Mouse (Mus musculus) regulatory T cell (primary cell): Measurements from ENCODE around the gene Exosc8.

Experiments used
- in situ Hi-C: fragments of 300-600 bp; cut with MboI, MseI; formaldehyde crosslinking; loops from one replicate; pipeline ENCODE4 v1.15.1; 2025; ENCODE audit warnings: high pct_unique_total_duplicates

Exosc8 gene

GRCm38 (mm10) chr3:54736101-54736927 lies 1.1 kb upstream of the Exosc8 start:
- in situ Hi-C loops: no loop called here

GRCm38 (mm10) chr3:54734411-54735246 lies 564 bp downstream of the Exosc8 start:
- in situ Hi-C loops: loop anchor here (5.0 kb wide), 1 partner anchor 37 kb away; no protein-coding TSS in a partner anchor

GRCm38 (mm10) chr3:54732371-54732770 lies 2.8 kb downstream of the Exosc8 start:
- in situ Hi-C loops: loop anchor here (5.0 kb wide), 1 partner anchor 35 kb away; no protein-coding TSS in a partner anchor

GRCm38 (mm10) chr3:54731626-54732150 lies 3.5 kb downstream of the Exosc8 start:
- in situ Hi-C loops: loop anchor here (5.0 kb wide), 1 partner anchor 34 kb away; no protein-coding TSS in a partner anchor

DNA sequence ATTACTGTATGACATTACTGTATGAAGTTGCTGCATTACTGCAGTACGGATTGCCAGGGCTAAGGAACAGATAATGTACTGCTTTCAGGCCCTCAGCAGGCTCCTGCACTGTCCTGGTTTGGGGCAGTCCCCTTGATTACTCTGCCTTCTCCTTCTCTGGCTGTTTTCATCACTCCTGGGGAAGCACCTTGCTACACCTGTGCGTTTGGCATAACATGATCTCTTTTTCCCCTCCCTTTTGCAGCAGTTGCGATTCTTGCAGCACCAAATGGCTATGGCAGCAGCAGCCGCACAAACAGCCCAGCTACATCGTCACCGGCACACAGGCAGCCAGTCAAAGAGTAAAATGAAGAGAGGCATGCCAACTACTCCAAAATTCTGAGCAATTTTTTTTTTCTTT lies 7.1 kb downstream of the Exosc8 start:
- in situ Hi-C loops: no loop called here

DNA sequence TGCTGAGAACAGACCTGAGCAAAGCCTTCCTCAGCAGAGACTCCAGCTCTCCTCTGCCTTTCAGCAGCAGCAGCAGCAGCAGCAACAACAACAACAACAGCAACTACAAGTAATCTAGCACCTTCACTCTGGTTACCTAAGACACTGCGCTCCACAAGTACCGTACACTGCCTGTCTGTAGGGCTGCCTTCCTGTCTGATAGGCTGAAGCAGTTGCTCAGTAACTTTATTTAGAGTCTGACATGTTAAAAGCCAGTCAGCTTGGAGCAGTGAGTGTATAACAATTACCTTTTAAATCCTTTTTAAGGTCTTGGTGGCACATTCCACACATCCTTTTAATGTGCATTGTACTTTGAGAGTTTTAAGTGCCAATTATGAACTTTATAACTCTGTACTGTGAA lies 7.6 kb downstream of the Exosc8 start:
- in situ Hi-C loops: no loop called here

- in situ Hi-C loops: no loop called here
These were observed 9.8 kb downstream of the Exosc8 start for GRCm38 (mm10) chr3:54725344-54725743.

- in situ Hi-C loops: no loop called here
These were observed 11.3 kb downstream of the Exosc8 start for GRCm38 (mm10) chr3:54723741-54724500.

DNA sequence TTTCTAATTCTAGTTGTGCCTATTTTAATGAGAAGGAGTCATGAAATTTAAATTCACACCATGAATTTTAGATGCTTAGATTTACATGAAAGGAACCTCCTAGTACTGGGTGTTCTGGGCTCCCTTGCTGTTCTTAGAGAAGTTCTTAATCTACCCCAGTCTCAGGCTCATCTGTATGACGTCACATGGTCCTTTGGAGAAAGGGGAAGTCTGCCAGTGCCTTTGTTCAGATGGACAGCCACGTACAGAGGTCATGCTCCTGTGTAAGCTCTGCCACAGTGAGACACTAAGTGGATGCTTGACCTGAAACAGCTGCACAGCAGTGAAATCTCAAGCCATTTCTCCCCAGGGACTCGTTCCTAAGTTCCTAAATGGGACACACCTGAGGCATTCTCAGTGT lies 16.2 kb downstream of the Exosc8 start:
- in situ Hi-C loops: no loop called here

DNA sequence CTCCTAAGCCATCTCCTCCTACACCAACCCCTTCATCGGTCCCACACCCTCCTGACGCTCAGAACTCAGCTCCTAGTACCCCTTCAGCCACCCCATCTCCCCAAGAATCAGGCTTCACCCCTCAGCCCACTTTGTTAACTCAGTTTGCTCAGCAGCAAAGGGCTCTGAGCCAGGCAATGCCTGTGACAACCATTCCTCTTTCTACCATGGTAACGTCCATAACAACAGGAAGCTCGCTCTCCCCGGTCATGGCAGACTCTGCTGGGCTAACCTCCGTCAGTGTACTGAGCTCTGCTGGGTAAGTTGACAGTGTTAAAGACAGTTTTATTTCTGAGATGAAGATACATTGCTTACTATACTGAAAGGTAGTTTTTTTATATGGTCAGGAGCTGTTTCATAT lies 17.8 kb downstream of the Exosc8 start:
- in situ Hi-C loops: no loop called here

- in situ Hi-C loops: no loop called here
These were observed 19.7 kb downstream of the Exosc8 start for GRCm38 (mm10) chr3:54715461-54715860.

- in situ Hi-C loops: no loop called here
These were observed 20.9 kb downstream of the Exosc8 start, which contains the start of gene Gm21958 for GRCm38 (mm10) chr3:54714253-54714652. TSS of gene Gm21958 (minus strand) at chr3:54714353.

DNA sequence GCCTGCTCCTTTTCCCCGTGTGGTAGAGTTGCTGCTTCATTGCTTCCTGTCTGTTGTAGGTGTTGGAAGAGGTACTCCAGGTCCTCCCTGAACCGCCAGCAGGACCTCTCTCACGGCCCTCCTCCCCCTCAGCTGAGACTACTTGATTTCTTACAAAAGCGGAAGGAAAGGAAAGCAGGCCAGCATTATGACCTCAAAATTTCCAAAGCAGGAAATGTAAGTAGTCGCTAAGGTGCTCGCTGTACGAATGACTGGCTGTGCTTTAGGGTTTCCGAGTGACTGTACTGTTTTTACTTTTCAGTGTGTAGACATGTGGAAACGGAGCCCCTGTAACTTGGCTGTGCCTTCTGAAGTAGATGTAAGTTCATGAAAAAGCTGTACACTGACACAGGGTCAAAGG lies 26.2 kb downstream of the Exosc8 start:
- in situ Hi-C loops: loop anchor here (10.0 kb wide), 1 partner anchor 1224 kb away; the partner anchor contains the start of gene Stoml3

GRCm38 (mm10) chr3:54704106-54704505 lies 31.1 kb downstream of the Exosc8 start:
- in situ Hi-C loops: loop anchor here (10.0 kb wide), 1 partner anchor 1219 kb away; the partner anchor contains the start of gene Stoml3

- in situ Hi-C loops: loop anchor here (5.0 to 25.0 kb wide), 3 partner anchors 32 to 1215 kb away; partner anchors contain the start of genes Stoml3 and Ufm1
These were observed 35.4 kb downstream of the Exosc8 start for GRCm38 (mm10) chr3:54699759-54700301.

GRCm38 (mm10) chr3:54693056-54693415 lies 42.2 kb downstream of the Exosc8 start:
- in situ Hi-C loops: loop anchor here (25.0 kb wide), 1 partner anchor 831 kb away; the partner anchor contains the start of gene Ufm1

DNA sequence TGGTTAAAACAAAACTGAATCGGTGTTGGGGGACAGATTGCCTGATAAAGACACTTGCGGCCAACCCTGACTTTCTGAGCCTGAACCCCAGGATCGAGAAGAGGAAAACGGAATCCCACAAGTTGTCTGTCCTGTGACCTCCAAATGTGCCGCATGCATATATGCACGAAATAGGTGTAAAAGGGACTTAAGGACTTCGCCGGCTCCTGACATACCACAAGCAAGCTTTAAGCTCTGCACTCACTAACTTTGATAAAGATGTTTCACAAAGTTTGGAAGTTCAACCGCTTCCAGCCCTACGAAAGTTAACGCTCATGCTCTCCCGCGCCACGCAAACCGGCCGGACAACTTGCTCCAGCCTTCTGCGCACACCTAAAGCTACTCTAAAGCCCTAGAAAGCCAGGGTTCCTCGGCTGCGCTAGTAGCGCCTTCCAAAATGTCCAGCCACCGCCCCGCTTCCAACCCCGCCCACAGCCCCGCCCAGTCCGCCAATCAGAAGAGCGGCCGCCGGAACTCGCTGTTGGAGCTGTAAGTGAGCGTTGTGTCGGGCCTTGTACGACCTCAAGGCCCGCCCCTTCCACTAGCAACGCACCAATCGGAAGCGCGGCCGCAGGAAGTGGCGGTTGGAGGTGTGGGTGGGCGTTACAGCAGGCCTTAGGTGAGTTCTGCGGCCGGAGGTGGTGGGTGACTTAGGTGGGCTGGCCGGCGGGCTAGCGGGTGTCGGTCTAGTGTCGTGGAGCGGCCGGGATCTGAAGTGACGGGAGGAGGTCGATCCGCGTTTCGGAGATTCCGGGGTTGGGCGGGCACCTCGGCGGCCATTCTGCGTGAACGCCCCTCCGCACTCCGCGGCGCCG lies 42.8 kb downstream of the Exosc8 start, which contains the start of gene Supt20:
Gene Supt20 (plus strand): TSS at position 606 of the 854 bp plus-strand sequence.
- in situ Hi-C loops: loop anchor here (25.0 kb wide), 1 partner anchor 830 kb away; the partner anchor contains the start of gene Ufm1

GRCm38 (mm10) chr3:54689091-54689490 lies 46.1 kb downstream of the Exosc8 start:
- in situ Hi-C loops: loop anchor here (5.0 to 25.0 kb wide), 3 partner anchors 107 to 827 kb away; partner anchors contain the start of gene Ufm1

DNA sequence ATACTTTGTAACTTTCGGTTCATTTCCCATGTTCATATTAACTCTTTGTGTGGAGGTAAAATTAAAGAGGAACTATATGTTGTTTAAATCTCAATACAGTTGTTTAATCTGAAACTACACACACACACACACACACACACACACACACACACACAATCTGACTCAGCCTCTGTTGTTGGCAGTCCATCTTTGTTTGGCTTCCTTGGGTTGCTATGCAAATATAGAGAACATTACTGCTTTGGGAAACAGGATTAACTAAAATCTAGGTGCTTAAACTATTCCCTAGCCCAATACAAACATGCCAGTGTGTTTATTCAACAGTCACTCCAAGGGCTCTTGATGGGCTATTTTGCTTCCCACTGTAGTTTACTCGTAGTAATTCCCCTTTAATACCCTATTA lies 47.9 kb downstream of the Exosc8 start:
- in situ Hi-C loops: loop anchor here (5.0 to 25.0 kb wide), 3 partner anchors 105 to 825 kb away; partner anchors contain the start of gene Ufm1
